Mouse (Mus musculus): ENCODE data around the gene Abca4. TPM values are rescaled to one million over a fixed set of nuclear protein-coding genes. Genes with fewer than 3 reads are reported as not detected.

The Abca4 gene
- polyA plus RNA-seq, 1 experiment from 2014 or later: 1.5 TPM

- in situ Hi-C loops (cut with MboI; ENCODE audit: low pct_unique_long_range_greater_than_20kb): loop anchor here (5.0 kb wide), 2 partner anchors 45 to 175 kb away; partner anchors contain the start of gene Gclm
- ATAC-seq: peak; percentile 37
- ChIA-PET CTCF (interaction anchor here (0.7 to 2.3 kb wide), 6 partner anchors 9 to 303 kb away, joined by 3 to 10 read pairs (median 4); no protein-coding TSS in a partner anchor), POLR2A (interaction anchor here (0.5 to 3.4 kb wide), 7 partner anchors 25 to 501 kb away, joined by 3 to 27 read pairs (median 3); partner anchors contain the start of gene Gclm)
- peak; percentile 87 for DNase-seq (ENCODE audit: low read depth, low spot score)
- H3K27me3 ChIP-seq: no peaks in the 10 kb centered on the region
- no peak for TF ChIP-seq CTCF (IDR thresholded peaks at IDR 0.05)
Measured at GRCm38 (mm10) chr3:122202307-122202732, 158.1 kb downstream of the Abca4 start.

GRCm38 (mm10) chr3:122203675-122204329 lies 159.6 kb downstream of the Abca4 start:
- CTCF ChIA-PET: interaction anchor here (1.3 to 2.3 kb wide), 5 partner anchors 9 to 46 kb away, joined by 3 to 10 read pairs (median 4); partner anchors contain the start of gene Gclm
- TF ChIP-seq CTCF (IDR thresholded peaks at IDR 0.05): no peak
- DNase-seq (ENCODE audit: low read depth, low spot score) (peak; percentile 53), ATAC-seq (no peak)
- in situ Hi-C loops (cut with MboI; ENCODE audit: low pct_unique_long_range_greater_than_20kb): loop anchor here (5.0 kb wide), 2 partner anchors 43 to 173 kb away; partner anchors contain the start of gene Gclm
- POLR2A ChIA-PET: interaction anchor here (0.5 to 3.4 kb wide), 2 partner anchors 43 to 306 kb away, joined by 3 to 27 read pairs; partner anchors contain the start of gene Gclm
- no peaks in the 10 kb centered on the region for H3K27me3 ChIP-seq

- CTCF ChIA-PET: interaction anchor here (0.9 to 4.9 kb wide), 7 partner anchors 9 to 64 kb away, joined by 3 to 41 read pairs (median 5); partner anchors contain the start of gene Gclm
- in situ Hi-C loops (cut with MboI; ENCODE audit: low pct_unique_long_range_greater_than_20kb): no loop called here
Measured at GRCm38 (mm10) chr3:122205753-122206152, 161.5 kb downstream of the Abca4 start.

GRCm38 (mm10) chr3:122206279-122207070 lies 162.2 kb downstream of the Abca4 start:
- POLR2A ChIA-PET: interaction anchor here (0.5 to 3.0 kb wide), 3 partner anchors 9 to 284 kb away, joined by 4 to 12 read pairs (median 9); partner anchors contain the start of gene Gclm
- ATAC-seq (peak; percentile 72), DNase-seq (ENCODE audit: low read depth, low spot score) (peak; percentile 94)
- in situ Hi-C loops (cut with MboI; ENCODE audit: low pct_unique_long_range_greater_than_20kb): no loop called here
- no peaks in the 10 kb centered on the region for H3K27me3 ChIP-seq
- CTCF ChIA-PET: interaction anchor here (0.9 to 4.9 kb wide), 8 partner anchors 10 to 63 kb away, joined by 3 to 41 read pairs (median 4); partner anchors contain the start of gene Gclm
- no peak for TF ChIP-seq CTCF (IDR thresholded peaks at IDR 0.05)

More at GRCm38 (mm10) chr3:122205753-122206152, 161.5 kb downstream of the Abca4 start:
- no peak for ATAC-seq
- no peaks in the 10 kb centered on the region for H3K27me3 ChIP-seq
- no peak for TF ChIP-seq CTCF (IDR thresholded peaks at IDR 0.05)
- POLR2A ChIA-PET: interaction anchor here (1.6 to 3.0 kb wide), 2 partner anchors 8 to 40 kb away, joined by 9 to 12 read pairs; partner anchors contain the start of gene Gclm
- no peak for DNase-seq (ENCODE audit: low read depth, low spot score)

GRCm38 (mm10) chr3:122207766-122208165 lies 163.5 kb downstream of the Abca4 start:
- ATAC-seq (no peak), DNase-seq (ENCODE audit: low read depth, low spot score) (no peak)
- in situ Hi-C loops (cut with MboI; ENCODE audit: low pct_unique_long_range_greater_than_20kb): no loop called here
- ChIA-PET POLR2A (interaction anchor here (0.5 to 3.0 kb wide), 4 partner anchors 10 to 38 kb away, joined by 3 to 12 read pairs (median 4); partner anchors contain the start of gene Gclm), CTCF (interaction anchor here (0.6 to 4.9 kb wide), 12 partner anchors 11 to 48 kb away, joined by 3 to 41 read pairs (median 4); partner anchors contain the start of gene Gclm)
- TF ChIP-seq CTCF (IDR thresholded peaks at IDR 0.05): no peak
- H3K27me3 ChIP-seq: no peaks in the 10 kb centered on the region

- DNase-seq (ENCODE audit: low read depth, low spot score): no peak
- ATAC-seq: no peak
- H3K27me3 ChIP-seq: no peaks in the 10 kb centered on the region
- ChIA-PET CTCF (interaction anchor here (1.1 to 4.9 kb wide), 10 partner anchors 12 to 44 kb away, joined by 3 to 41 read pairs (median 5); partner anchors contain the start of gene Gclm), POLR2A (interaction anchor here (0.9 to 3.0 kb wide), 5 partner anchors 10 to 37 kb away, joined by 3 to 12 read pairs (median 3); partner anchors contain the start of gene Gclm)
- no peak for TF ChIP-seq CTCF (IDR thresholded peaks at IDR 0.05)
- in situ Hi-C loops (cut with MboI; ENCODE audit: low pct_unique_long_range_greater_than_20kb): no loop called here
Measured at GRCm38 (mm10) chr3:122208296-122209225, 164.3 kb downstream of the Abca4 start.

GRCm38 (mm10) chr3:122209511-122209910 lies 165.3 kb downstream of the Abca4 start:
- in situ Hi-C loops (cut with MboI; ENCODE audit: low pct_unique_long_range_greater_than_20kb): no loop called here
- POLR2A ChIA-PET: interaction anchor here (0.9 to 1.4 kb wide), 2 partner anchors 9 to 10 kb away, joined by 3 read pairs; no protein-coding TSS in a partner anchor
- no peak for DNase-seq (ENCODE audit: low read depth, low spot score)
- CTCF ChIA-PET: interaction anchor here (1.0 to 4.9 kb wide), 6 partner anchors 11 to 40 kb away, joined by 4 to 41 read pairs (median 17); partner anchors contain the start of gene Gclm
- ATAC-seq: no peak
- no peaks in the 10 kb centered on the region for H3K27me3 ChIP-seq
- no peak for TF ChIP-seq CTCF (IDR thresholded peaks at IDR 0.05)

- in situ Hi-C loops (cut with MboI; ENCODE audit: low pct_unique_long_range_greater_than_20kb): no loop called here
- no peak for TF ChIP-seq CTCF (IDR thresholded peaks at IDR 0.05)
- POLR2A ChIA-PET: no interaction called here
- H3K27me3 ChIP-seq: no peaks in the 10 kb centered on the region
- CTCF ChIA-PET: no interaction called here
- DNase-seq (ENCODE audit: low read depth, low spot score) (no peak), ATAC-seq (no peak)
Measured at GRCm38 (mm10) chr3:122210434-122210833, 166.2 kb downstream of the Abca4 start.

- DNase-seq (ENCODE audit: low read depth, low spot score) (no peak), ATAC-seq (no peak)
- in situ Hi-C loops (cut with MboI; ENCODE audit: low pct_unique_long_range_greater_than_20kb): no loop called here
- ChIA-PET CTCF (interaction anchor here (1.3 kb wide), 1 partner anchor 29 kb away, joined by 3 read pairs; no protein-coding TSS in a partner anchor), POLR2A (no interaction called here)
- no peak for TF ChIP-seq CTCF (IDR thresholded peaks at IDR 0.05)
- no peaks in the 10 kb centered on the region for H3K27me3 ChIP-seq
Measured at GRCm38 (mm10) chr3:122210846-122211245, 166.6 kb downstream of the Abca4 start.
